Mouse (Mus musculus) brain, embryonic 14.5 days (tissue): ENCODE results near the gene Pdgfb. TPM values are rescaled to one million over a fixed set of nuclear protein-coding genes. Genes with fewer than 3 reads are reported as not detected.

Source experiments
- DNase-seq: peaks from one replicate; pipeline ENCODE4 v3.0.0-alpha.2; 2011; ENCODE audit warnings: low read depth
- CTCF ChIP-seq: fragments of 200-500 bp; IDR thresholded peaks from 2 replicates; pipeline ENCODE4 v1.5.1; 2012; ENCODE audit warnings: inconsistent platforms, mild to moderate bottlenecking, moderate library complexity, borderline replicate concordance; ENCODE audit not compliant: insufficient read depth, insufficient read length; ENCODE audit errors: extremely low read depth
- POLR2A ChIP-seq: fragments of 200-500 bp; IDR thresholded peaks from 2 replicates; pipeline ENCODE4 v1.6.1; 2012; ENCODE audit warnings: mild to moderate bottlenecking, inconsistent platforms, borderline replicate concordance; ENCODE audit not compliant: poor library complexity, insufficient read depth, insufficient read length, severe bottlenecking; ENCODE audit errors: extremely low read depth
- polyA plus RNA-seq: library from polyadenylated mRNA; depleted of rRNA; stranded (reverse); fragments of >200 nt; gene quantifications from 2 replicates; pipeline ENCODE4 v1.2.3, GENCODE M21; 2012

Pdgfb gene
- polyA plus RNA-seq, 1 experiment = 16.8 TPM

DNA sequence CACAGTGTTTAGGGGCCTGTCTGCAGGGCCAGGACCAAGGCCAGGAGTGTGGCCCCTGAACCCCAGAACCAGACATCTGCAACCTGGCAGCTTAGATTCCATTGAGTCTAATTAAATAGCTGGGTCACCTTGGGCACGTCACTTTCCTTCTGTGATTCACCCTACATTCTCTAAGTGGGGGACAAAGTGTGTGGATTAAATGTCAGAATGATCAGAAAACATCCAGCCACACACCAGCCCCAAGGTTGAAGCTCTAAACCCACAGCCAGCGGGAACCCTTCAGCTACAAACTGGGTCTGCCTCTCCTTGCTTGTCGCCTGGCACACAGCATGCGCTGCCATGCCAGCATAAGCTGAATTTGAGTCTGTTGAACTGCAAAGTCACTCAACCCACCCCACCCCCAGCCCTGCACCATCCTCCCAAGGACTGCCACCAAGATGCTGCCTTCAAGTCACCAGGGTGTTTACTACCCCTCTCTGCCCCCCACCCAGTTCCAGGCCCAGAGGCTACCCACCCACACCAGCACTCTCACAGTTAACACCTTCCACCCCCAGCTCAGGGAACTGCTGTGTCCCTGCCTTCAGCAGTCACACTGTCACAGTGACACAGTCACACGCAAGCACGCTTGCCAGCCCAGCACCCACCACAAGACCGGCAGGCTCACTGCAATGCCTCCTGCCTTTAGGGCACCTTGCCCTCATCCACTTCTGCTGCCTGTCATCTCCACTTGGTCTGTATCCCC is 605 bp upstream of the Pdgfb start:
- no peak for DNase-seq
- TF ChIP-seq CTCF = no peak
- no peak for TF ChIP-seq POLR2A

DNA sequence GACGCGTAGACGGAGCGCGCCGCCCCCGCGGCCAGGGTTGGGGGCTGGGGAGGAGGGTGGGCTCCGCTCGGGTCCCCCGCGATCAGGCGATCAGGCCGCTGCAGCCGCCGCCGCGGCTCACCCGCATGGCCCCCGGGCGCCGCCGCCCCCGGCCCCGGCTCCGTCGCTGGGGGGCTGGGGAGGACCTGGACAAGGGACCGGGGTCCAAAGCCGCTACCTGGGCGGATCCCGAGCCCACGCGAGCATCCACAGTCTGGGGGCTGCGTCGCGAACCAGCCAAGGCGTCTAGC is 801 bp downstream of the Pdgfb start:
- DNase-seq = no peak
- no peak for TF ChIP-seq CTCF
- no peak for TF ChIP-seq POLR2A

DNA sequence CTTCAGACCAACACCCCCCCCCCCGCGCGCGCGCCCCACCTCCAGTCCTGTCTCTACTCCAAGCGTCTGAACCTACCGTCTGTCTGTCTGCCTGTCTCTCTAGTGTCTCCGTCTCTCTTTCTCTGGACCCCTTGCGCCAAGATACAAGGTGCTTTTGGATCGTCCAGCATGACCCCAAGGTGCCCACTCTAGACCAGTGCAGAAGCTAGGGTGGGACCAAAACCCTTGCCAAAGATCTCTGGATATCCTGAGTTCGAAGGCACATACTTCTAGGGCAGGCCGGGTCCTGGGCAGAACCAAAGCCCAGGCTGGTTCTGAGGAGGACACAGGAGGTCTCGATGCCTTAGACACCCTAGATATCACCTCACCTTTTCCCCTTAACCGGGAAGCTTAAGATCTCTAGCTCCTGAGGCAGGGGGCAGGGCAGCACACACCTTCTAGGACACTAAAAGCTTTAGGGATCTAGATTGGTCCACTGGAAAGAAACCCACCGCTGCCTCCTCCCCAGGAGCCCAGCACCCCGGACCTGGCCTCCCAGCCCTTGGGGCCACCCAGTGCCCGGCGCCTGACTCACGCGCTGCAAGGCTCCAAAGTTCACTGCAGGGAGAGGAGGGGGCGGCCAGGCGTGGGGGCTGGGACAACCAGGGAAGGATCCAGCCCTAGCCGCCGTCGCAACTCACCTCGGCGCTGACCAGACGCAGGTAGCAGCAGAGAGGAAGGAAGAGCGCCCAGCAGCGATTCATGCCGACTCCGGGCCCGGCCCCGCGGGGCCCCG is 1.3 kb downstream of the Pdgfb start:
- no peak for DNase-seq
- TF ChIP-seq CTCF (no peak), POLR2A (no peak)

DNA sequence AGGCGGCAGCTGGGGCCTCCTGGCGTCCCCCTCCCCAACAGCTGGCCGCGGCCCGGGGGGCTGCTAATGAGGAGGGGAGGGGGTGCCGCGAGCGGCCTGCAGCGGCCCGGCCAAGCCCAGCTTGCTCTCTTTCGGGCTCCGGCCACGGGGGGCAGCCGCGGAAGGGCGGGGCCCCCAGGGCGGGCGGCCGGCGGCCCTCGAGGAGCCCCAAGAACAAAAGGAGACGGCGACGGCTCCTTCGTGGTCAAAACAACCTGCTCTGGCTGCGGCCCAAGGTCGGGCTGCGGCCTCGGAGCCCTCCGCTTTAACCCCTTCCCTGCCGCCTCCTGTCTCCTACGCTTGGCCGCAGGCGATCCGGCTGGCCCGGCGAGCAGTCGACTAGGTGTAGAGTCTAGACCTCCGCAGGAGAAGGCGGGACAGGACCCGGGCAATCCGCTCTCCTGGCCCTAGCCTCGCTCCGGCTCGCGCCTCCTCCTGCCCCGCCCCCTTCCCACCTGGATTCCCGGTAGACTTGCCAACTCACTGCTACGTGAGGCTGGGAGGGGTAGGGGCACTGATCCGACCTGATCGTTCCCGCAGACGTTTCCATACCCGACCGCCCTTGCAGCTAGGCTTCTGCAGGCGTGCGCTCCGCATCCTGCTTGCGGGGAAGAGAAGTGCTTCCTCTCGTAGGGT is 2.1 kb downstream of the Pdgfb start:
- peak; percentile 65 for DNase-seq
- TF ChIP-seq POLR2A (no peak), CTCF (no peak)

DNA sequence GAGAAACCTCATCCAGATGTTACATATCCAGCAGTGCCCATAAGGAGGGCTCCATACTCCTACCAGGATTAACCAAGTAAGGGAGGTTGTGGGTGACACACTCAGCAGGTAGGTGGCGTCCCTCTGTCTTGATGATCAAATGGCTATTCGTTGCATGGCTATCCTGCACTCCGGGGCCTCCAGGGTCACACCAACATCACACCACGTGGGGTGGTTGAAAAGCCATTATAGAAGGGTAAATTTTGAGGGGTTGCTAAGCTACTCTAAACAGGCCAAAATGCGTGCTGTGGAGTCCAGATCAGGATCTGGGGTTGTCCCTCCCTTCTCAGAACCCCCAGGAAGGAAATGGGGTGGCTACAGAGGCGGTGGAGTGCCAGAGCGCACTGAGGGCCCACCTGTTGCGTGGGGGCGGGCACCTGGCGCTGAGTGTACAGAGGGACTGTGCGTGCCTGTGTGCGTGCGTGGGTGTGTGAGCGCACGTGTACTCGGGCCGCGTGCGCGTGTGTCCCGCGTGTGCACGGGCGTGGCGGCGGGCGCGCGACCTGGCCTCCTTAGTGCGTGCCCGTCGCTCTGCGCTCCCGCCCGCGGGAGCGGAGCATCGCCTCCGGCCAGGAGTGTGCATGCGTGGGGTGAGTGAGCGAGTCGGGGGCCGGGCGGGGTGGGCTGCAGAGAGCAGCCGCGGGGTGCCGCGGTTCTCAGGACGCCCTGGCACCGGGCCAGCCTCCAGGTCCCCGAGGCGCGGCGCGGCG is 2.8 kb downstream of the Pdgfb start:
- DNase-seq = peak; percentile 73
- 0 out of 2 replicates have a peak, but pooled peaks have one; percentile 15 for TF ChIP-seq POLR2A
- no peak for TF ChIP-seq CTCF

DNA sequence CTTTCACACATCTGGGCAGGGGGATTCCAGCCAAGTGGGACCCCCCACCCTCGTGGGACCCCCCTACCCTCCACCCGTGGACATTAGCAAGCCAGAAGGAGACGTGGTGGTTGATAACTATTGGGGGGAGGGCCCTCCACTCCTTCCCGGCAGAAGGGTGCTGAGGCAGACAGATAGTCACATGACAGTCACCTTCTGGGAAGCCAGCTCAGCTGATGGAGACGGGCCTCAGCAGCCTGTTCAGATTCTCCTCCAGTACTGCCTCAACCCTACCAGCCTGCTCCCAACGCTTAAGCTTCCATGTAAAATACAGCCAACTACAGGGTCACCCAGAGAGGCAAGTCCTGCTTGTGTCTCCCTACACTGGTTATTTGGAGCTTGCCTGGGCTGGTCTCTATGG is 3.6 kb downstream of the Pdgfb start:
- no peak for DNase-seq
- TF ChIP-seq POLR2A = no peak
- no peak for TF ChIP-seq CTCF

DNA sequence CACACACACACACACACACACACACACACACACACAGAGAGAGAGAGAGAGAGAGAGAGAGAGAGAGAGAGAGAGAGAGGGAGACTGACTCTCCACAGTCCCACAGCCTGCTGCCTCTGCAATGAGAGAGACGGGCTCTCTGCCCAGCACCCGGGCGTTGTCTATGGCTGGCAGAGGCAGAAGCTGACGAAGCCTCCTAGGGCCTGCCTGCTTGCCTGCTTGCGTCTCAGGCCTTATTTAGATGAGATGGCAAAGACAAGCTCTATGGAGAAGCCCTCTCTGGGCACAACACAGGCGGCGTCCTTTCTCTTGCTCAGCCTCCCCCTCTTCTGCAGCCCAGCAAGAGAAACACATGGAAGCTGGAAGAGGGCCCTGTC is 4.6 kb downstream of the Pdgfb start:
- DNase-seq = peak; percentile 62
- TF ChIP-seq POLR2A = no peak
- no peak for TF ChIP-seq CTCF

DNA sequence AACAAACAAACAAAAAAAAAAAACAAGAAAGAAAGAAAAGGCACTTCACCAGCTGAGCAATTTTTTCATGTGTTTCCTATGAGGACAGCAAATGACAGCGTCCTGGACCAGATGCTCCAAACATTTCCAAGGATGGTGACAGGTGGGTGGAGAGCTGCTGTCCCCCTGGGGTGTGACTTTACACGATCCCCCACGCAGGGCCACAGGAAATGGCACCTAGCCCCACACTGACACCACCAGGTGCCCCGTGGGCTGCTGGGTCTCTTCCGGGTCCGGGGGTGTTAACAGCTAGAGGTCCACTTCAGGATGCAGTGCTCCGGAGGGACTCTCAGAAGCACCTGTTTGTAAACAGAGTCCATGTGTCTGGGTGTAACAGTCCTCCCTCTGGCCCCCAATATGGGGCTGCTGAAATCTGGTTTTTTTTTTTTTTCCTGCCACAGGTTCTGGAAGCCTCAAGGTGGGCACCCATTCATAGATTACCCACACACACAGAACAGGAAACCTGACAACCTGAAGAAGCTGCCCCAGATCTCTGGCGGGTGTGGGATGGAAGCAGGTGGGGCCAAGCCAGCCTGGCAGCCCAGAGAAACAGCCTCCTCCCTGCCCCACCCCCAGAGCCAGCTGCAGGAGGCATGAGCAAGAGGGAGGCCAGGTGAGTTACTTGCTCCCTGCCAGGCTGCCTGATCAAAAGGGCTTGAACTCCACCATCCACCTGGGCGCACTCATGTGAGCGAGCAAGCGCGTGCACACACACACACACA is 5.2 kb downstream of the Pdgfb start:
- no peak for DNase-seq

DNA sequence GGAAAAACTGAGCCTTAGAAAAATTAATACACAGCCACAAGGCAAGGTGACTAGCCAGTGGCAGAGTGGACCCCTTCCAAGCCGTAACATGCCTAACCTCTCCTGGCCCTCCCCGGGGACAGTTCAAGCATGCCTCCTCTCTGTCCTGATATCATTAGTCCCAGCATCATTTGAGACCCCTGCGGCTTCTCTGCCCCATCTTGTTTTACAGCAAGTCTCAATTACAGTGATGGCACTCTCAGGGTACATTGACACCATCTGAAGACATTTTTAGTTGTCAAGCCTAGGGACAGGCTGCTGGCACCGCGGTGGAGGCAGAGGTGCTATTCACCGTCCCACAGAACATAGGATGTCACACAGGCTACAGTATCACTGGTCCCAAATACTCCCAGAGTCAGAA is 6.3 kb downstream of the Pdgfb start:
- DNase-seq = no peak
- no peak for TF ChIP-seq POLR2A

More for the DNA sequence above, 5.2 kb downstream of the Pdgfb start:
- TF ChIP-seq CTCF = no peak
- no peak for TF ChIP-seq POLR2A

DNA sequence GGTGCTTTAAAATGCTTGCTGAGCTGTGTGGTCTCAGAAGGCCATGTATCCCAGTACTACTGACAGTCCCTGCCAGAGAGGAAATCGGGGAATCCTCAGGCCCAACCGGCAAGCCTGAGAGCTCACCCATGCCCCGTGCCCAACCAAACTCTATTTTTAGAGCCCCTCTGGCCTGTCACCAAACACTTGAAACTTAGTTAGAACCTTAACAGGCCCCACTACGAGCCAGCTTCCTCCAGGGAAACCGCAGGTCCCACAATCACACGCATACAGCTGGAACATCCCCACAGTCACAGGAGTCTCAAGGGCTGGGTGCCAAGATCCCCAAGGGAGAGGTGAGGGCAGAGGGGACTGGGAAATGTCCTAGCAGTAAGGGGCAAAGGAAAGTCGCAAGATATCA is 8.6 kb downstream of the Pdgfb start:
- DNase-seq = no peak
- TF ChIP-seq POLR2A (no peak), CTCF (no peak)
